Comparison of ENCODE assay signal across 16 mouse cellular contexts in genomic region chr16:24418022-24418421, GRCm38 (mm10). TPM values are rescaled to one million over a fixed set of nuclear protein-coding genes. Genes with fewer than 3 reads are reported as not detected.
A peak's percentile ranks its signal among the peaks of the same experiment; 100 is the strongest.
DNase-seq lines count a peak whose midpoint lies in the region; ATAC-seq lines count a peak whose summit lies in the region.
"Had no signal": no experiment of that assay in that cellular context is flagged by ENCODE, and none has a peak within 500 bp of the region (broad histone marks: within the 10 kb centered on the region; RNA-seq: fewer than 3 reads in every experiment).

No protein-coding gene starts in this region.

- peaks cover 17% of the 10 kb centered on the region for H3K36me3 ChIP-seq in embryonic facial prominence, embryonic 14.5 days (ENCODE audit: control insufficient read depth, insufficient read depth, low read length)
- H3K36me3 ChIP-seq in embryonic facial prominence, embryonic 10.5 days (replicated peaks), result peaks cover 32% of the 10 kb centered on the region
- no peaks in the 10 kb centered on the region for H3K36me3 ChIP-seq in heart, embryonic 11.5 days (ENCODE audit: control insufficient read depth, insufficient read depth, low read length)
- no peaks in the 10 kb centered on the region for H3K36me3 ChIP-seq in intestine, embryonic 16.5 days (ENCODE audit: control insufficient read depth, insufficient read depth, low read length)
- H3K36me3 ChIP-seq: midbrain, embryonic 12.5 days had no signal

- 50% methylated on average over 4 of the region's 4 CpGs for WGBS in embryonic facial prominence, embryonic 14.5 days
- WGBS in embryonic facial prominence, embryonic 10.5 days, result 77% methylated on average over 4 of the region's 4 CpGs
- WGBS in heart, embryonic 11.5 days (ENCODE audit: insufficient replicate concordance), result 42% methylated on average over 4 of the region's 4 CpGs
- WGBS in intestine, embryonic 16.5 days, result 62% methylated on average over 4 of the region's 4 CpGs

- peak; percentile 52 for DNase-seq in embryonic facial prominence, embryonic 14.5 days (ENCODE audit: low spot score)
- no peak for DNase-seq in embryonic facial prominence, embryonic 10.5 days (ENCODE audit: low spot score)
- peak; percentile 34 to 57 for DNase-seq in lung, postnatal 4 days
- DNase-seq in adrenal gland, postnatal 36 days, result no peak
- no peak for DNase-seq in urinary bladder, adult 18-20 months (ENCODE audit: low spot score in 2 of 2)
- DNase-seq in left cerebral cortex, adult 8-10 months (ENCODE audit: low spot score in 2 of 2), result no peak
- DNase-seq: adrenal gland, postnatal 14 days; right cerebral cortex, postnatal 14 days; thymus, postnatal 25 days had no signal

- H3K4me2 ChIP-seq in embryonic facial prominence, embryonic 14.5 days (ENCODE audit: low read depth, low read length), result no peak overlapping the region
- H3K4me2 ChIP-seq in heart, embryonic 11.5 days, result peak overlapping the region; percentile 24
- no peak overlapping the region for H3K4me2 ChIP-seq in intestine, embryonic 16.5 days (ENCODE audit: low read depth, low read length)
- H3K4me2 ChIP-seq: midbrain, embryonic 12.5 days had no signal

- ATAC-seq in embryonic facial prominence, embryonic 14.5 days (ENCODE audit: low read depth), result peak; percentile 32
- ATAC-seq in heart, embryonic 11.5 days (replicated peaks; ENCODE audit: insufficient number of reproducible peaks, low FRiP score, low TSS enrichment), result peak; percentile 55; the same call in 1 of the 2 replicates
- peak; percentile 44; the same call in 1 of the 2 replicates for ATAC-seq in intestine, embryonic 16.5 days
- ATAC-seq: forebrain, embryonic 14.5 days had no signal

- H3K27ac ChIP-seq in embryonic facial prominence, embryonic 14.5 days (replicated peaks; ENCODE audit: low read depth, low read length), result no peak overlapping the region; the same call in 1 of the 2 replicates
- H3K27ac ChIP-seq in embryonic facial prominence, embryonic 10.5 days (replicated peaks), result no peak overlapping the region
- peak overlapping the region; percentile 73 for H3K27ac ChIP-seq in heart, embryonic 11.5 days (ENCODE audit: low read depth, low read length)
- no peak overlapping the region for H3K27ac ChIP-seq in intestine, embryonic 16.5 days (ENCODE audit: low read length)
- H3K27ac ChIP-seq: kidney, postnatal 0 days; limb, embryonic 10.5 days; liver, embryonic 14.5 days; midbrain, embryonic 12.5 days had no signal

- H3K4me1 ChIP-seq in embryonic facial prominence, embryonic 14.5 days (ENCODE audit: control insufficient read depth, insufficient read depth, low read length), result peaks cover 9% of the 10 kb centered on the region
- peaks cover 41% of the 10 kb centered on the region for H3K4me1 ChIP-seq in embryonic facial prominence, embryonic 10.5 days
- peaks cover 43% of the 10 kb centered on the region for H3K4me1 ChIP-seq in heart, embryonic 11.5 days (ENCODE audit: control insufficient read depth, insufficient read depth, low read length)
- no peaks in the 10 kb centered on the region for H3K4me1 ChIP-seq in intestine, embryonic 16.5 days (ENCODE audit: control insufficient read depth, insufficient read depth, low read length)

- H3K27me3 ChIP-seq in embryonic facial prominence, embryonic 14.5 days (replicated peaks; ENCODE audit: control insufficient read depth, insufficient read depth, low read length), result no peaks in the 10 kb centered on the region
- no peaks in the 10 kb centered on the region for H3K27me3 ChIP-seq in embryonic facial prominence, embryonic 10.5 days (replicated peaks; ENCODE audit: low read depth, poor library complexity, severe bottlenecking)
- H3K27me3 ChIP-seq in heart, embryonic 11.5 days (ENCODE audit: control insufficient read depth, insufficient read depth, low read length), result no peaks in the 10 kb centered on the region
- H3K27me3 ChIP-seq in intestine, embryonic 16.5 days (replicated peaks; ENCODE audit: control insufficient read depth, insufficient read depth, low read length), result no peaks in the 10 kb centered on the region
- H3K27me3 ChIP-seq: midbrain, embryonic 12.5 days had no signal

- no peak overlapping the region for H3K4me3 ChIP-seq in embryonic facial prominence, embryonic 14.5 days (ENCODE audit: low read depth, low read length)
- H3K4me3 ChIP-seq in embryonic facial prominence, embryonic 10.5 days, result no peak overlapping the region
- H3K4me3 ChIP-seq in heart, embryonic 11.5 days (ENCODE audit: low read depth, low read length), result no peak overlapping the region
- H3K4me3 ChIP-seq in intestine, embryonic 16.5 days (ENCODE audit: low read length), result no peak overlapping the region
- H3K4me3 ChIP-seq: limb, embryonic 10.5 days; midbrain, embryonic 12.5 days had no signal

- no peaks in the 10 kb centered on the region for H3K9me3 ChIP-seq in embryonic facial prominence, embryonic 14.5 days (ENCODE audit: control insufficient read depth, low read length)
- no peaks in the 10 kb centered on the region for H3K9me3 ChIP-seq in embryonic facial prominence, embryonic 10.5 days
- H3K9me3 ChIP-seq in heart, embryonic 11.5 days (replicated peaks; ENCODE audit: control insufficient read depth, low read length), result no peaks in the 10 kb centered on the region
- no peaks in the 10 kb centered on the region for H3K9me3 ChIP-seq in intestine, embryonic 16.5 days (ENCODE audit: control insufficient read depth, low read length)
- H3K9me3 ChIP-seq: limb, embryonic 10.5 days; midbrain, embryonic 12.5 days had no signal

- H3K9ac ChIP-seq in embryonic facial prominence, embryonic 14.5 days (ENCODE audit: low read depth, low read length), result no peak overlapping the region
- peak overlapping the region; percentile 50; the same call in 1 of the 2 replicates for H3K9ac ChIP-seq in heart, embryonic 11.5 days (ENCODE audit: low read depth, low read length)
- no peak overlapping the region for H3K9ac ChIP-seq in intestine, embryonic 16.5 days (ENCODE audit: low read depth, low read length)
- H3K9ac ChIP-seq: liver, embryonic 14.5 days; midbrain, embryonic 12.5 days had no signal

RNA-seq across cellular contexts. Expression of gene Lpp, which starts 24.7 kb away (rescaled TPM):
- 42.7 and 43.1 TPM in 2 replicates for polyA plus RNA-seq in embryonic facial prominence, embryonic 14.5 days (2014; fragmentation: Nextera tagmentation; extraction: Ambion mirVana)
- polyA plus RNA-seq in embryonic facial prominence, embryonic 10.5 days (2016; fragmentation: Nextera tagmentation; extraction: Ambion mirVana), result 41.8 and 43.5 TPM in 2 replicates
- 52.5 and 59.2 TPM in 2 replicates for polyA plus RNA-seq in heart, embryonic 11.5 days (2014; fragmentation: Nextera tagmentation; extraction: Ambion mirVana)
- 64.7 and 66.5 TPM in 2 replicates for polyA plus RNA-seq in intestine, embryonic 16.5 days (2015; fragmentation: Nextera tagmentation; extraction: Ambion mirVana)
- 10 to 100 TPM; 70.3 to 80.3 TPM for total RNA-seq in adrenal gland, postnatal 36 days (2021)
- 1 to 10 TPM; 6.2 to 7.6 (median 6.8) TPM for total RNA-seq in left cerebral cortex, adult 8-10 months (2022)

Comparison
In these comparisons a context has a peak if more than half of its experiments do, and no peak if none do; other contexts are left out.
1. DNase-seq: peak in embryonic facial prominence, embryonic 14.5 days (single experiment) and lung, postnatal 4 days (2 of 2); none in embryonic facial prominence, embryonic 10.5 days (single experiment), adrenal gland, postnatal 36 days (0 of 2), urinary bladder, adult 18-20 months (0 of 2) and left cerebral cortex, adult 8-10 months (0 of 2).
2. Peak in every context shown above with its lines, with median percentiles within 50 percentile points of each other: ATAC-seq.